Mouse (Mus musculus) liver, adult 10 weeks (tissue): ENCODE measurements around the gene Ffar3. TPM values are rescaled to one million over a fixed set of nuclear protein-coding genes. Genes with fewer than 3 reads are reported as not detected.

Experiments used
- polyA plus RNA-seq: library from polyadenylated mRNA; stranded (reverse); fragments of 350-450 nt; fragmentation: Illumina TruSeq; extraction: RNeasy Lipid Tissue Mini Kit (QIAGEN cat#74804); gene quantifications from one replicate; pipeline ENCODE4 v1.2.3, GENCODE M21; 2014; ENCODE audit warnings: low read depth, low replicate concordance

Gene Ffar3
- not detected for polyA plus RNA-seq

GRCm38 (mm10) chr7:30856078-30856477, at the start of gene Ffar3:
TSS of gene Ffar3 (minus strand) at chr7:30856178.

GRCm38 (mm10) chr7:30880176-30880575, 24.2 kb upstream of the Ffar3 start, which contains the start of gene Cd22:
TSS of gene Cd22 (minus strand) at chr7:30880342.

GRCm38 (mm10) chr7:30861464-30861863, 5.5 kb upstream of the Ffar3 start, which contains the start of gene Ffar1:
TSS of gene Ffar1 (minus strand) at chr7:30861564.

GRCm38 (mm10) chr7:30823675-30824074, 32.3 kb downstream of the Ffar3 start, which contains the start of gene Ffar2:
TSS of gene Ffar2 (minus strand) at chr7:30823775.

Other genes starting within 250 kb of the Ffar3 start
- gene Upk1a, start 243.3 kb downstream of the Ffar3 start, polyA plus RNA-seq: not detected
- 967 TPM for gene Cox6b1, start 230.0 kb downstream of the Ffar3 start, polyA plus RNA-seq
- not detected for gene Etv2, start 220.3 kb downstream of the Ffar3 start, polyA plus RNA-seq
- 0.50 TPM for gene Rbm42, start 205.9 kb downstream of the Ffar3 start, polyA plus RNA-seq
- 0.93 TPM for gene Haus5, start 191.2 kb downstream of the Ffar3 start, polyA plus RNA-seq
- not detected for gene Pmis2, start 184.6 kb downstream of the Ffar3 start, polyA plus RNA-seq
- not detected for gene 2200002J24Rik, start 157.3 kb downstream of the Ffar3 start, polyA plus RNA-seq
- gene Atp4a, start 144.0 kb downstream of the Ffar3 start, polyA plus RNA-seq: 0.21 TPM
- 28.3 TPM for gene Tmem147, start 126.6 kb downstream of the Ffar3 start, polyA plus RNA-seq
- gene Gapdhs, start 112.5 kb downstream of the Ffar3 start, polyA plus RNA-seq: not detected
- gene Sbsn, start 104.7 kb downstream of the Ffar3 start, polyA plus RNA-seq: not detected
- gene Dmkn, start 92.4 kb downstream of the Ffar3 start, polyA plus RNA-seq: not detected
- gene Krtdap, start 68.3 kb downstream of the Ffar3 start, polyA plus RNA-seq: not detected
- not detected for gene Ffar2, start 32.4 kb downstream of the Ffar3 start, polyA plus RNA-seq
- gene Ffar1, start 5.4 kb upstream of the Ffar3 start, polyA plus RNA-seq: not detected
- 0.79 TPM for gene Cd22, start 24.2 kb upstream of the Ffar3 start, polyA plus RNA-seq
- not detected for gene Mag, start 58.7 kb upstream of the Ffar3 start, polyA plus RNA-seq
- 1,441 TPM for gene Hamp2, start 68.5 kb upstream of the Ffar3 start, polyA plus RNA-seq
- gene Hamp, start 87.9 kb upstream of the Ffar3 start, polyA plus RNA-seq: 2,943 TPM
- 49.2 TPM for gene Usf2, start 100.6 kb upstream of the Ffar3 start, polyA plus RNA-seq
- gene Lsr, start 117.3 kb upstream of the Ffar3 start, polyA plus RNA-seq: 12.5 TPM
- gene Fam187b, start 117.6 kb upstream of the Ffar3 start, polyA plus RNA-seq: 2.4 TPM
- 2.7 TPM for gene Fxyd5, start 186.3 kb upstream of the Ffar3 start, polyA plus RNA-seq
- gene Fxyd7, start 195.3 kb upstream of the Ffar3 start, polyA plus RNA-seq: not detected
- gene Fxyd1, start 201.0 kb upstream of the Ffar3 start, polyA plus RNA-seq: 52.4 TPM
- not detected for gene Lgi4, start 203.2 kb upstream of the Ffar3 start, polyA plus RNA-seq
- gene Fxyd3, start 220.5 kb upstream of the Ffar3 start, polyA plus RNA-seq: 0.95 TPM